Mouse (Mus musculus) MEL (cell line): Measurements from ENCODE around the gene Sult6b1. TPM values are rescaled to one million over a fixed set of nuclear protein-coding genes. Genes with fewer than 3 reads are reported as not detected.

Experiments used
- DNase-seq: peaks from one replicate; pipeline ENCODE4 v3.0.0; 2011; ENCODE audit warnings: low read depth, low spot score
- H3K27ac ChIP-seq: 2 replicates; pipeline ENCODE4 v1.5.1; 2012; ENCODE audit warnings: low read depth, mild to moderate bottlenecking, control low read depth, low read length, moderate library complexity; ENCODE audit not compliant: control insufficient read depth
- H3K27me3 ChIP-seq, 2 experiments: fragments of 150-350 bp in 1 of 2; sonication (generic) in 1 of 2; 2 replicates each; pipeline ENCODE4 v1.6.1; 2012; ENCODE audit warnings: low read length in 2 of 2, mild to moderate bottlenecking in 2 of 2, improper control_type of control experiment in 1 of 2, moderate library complexity in 1 of 2; ENCODE audit not compliant: insufficient read depth in 2 of 2, control insufficient read depth in 1 of 2
- H3K36me3 ChIP-seq, 2 experiments: 2 replicates each; pipeline ENCODE4 v1.6.1; 2012 to 2014; ENCODE audit warnings: low read length in 2 of 2, improper control_type of control experiment in 1 of 2, inconsistent platforms in 1 of 2, mild to moderate bottlenecking in 1 of 2; ENCODE audit not compliant: insufficient read depth in 2 of 2, control insufficient read depth in 1 of 2
- H3K4me1 ChIP-seq, 2 experiments: fragments of 150-350 bp in 1 of 2; sonication (generic) in 1 of 2; 2 replicates each; pipeline ENCODE4 v1.6.1; 2012; ENCODE audit warnings: low read length in 2 of 2, improper control_type of control experiment in 1 of 2, mild to moderate bottlenecking in 1 of 2; ENCODE audit not compliant: insufficient read depth in 2 of 2, control insufficient read depth in 1 of 2
- H3K4me3 ChIP-seq, 2 experiments: fragments of 150-350 bp in 1 of 2; sonication (generic) in 1 of 2; 2 replicates each; pipeline ENCODE4 v1.5.1; 2012; ENCODE audit warnings: low read depth in 2 of 2, low read length in 2 of 2, mild to moderate bottlenecking in 2 of 2, moderate library complexity in 2 of 2, control low read depth in 1 of 2, improper control_type of control experiment in 1 of 2; ENCODE audit not compliant: control insufficient read depth in 1 of 2, insufficient read depth in 1 of 2
- H3K79me2 ChIP-seq: 2 replicates; pipeline ENCODE4 v1.6.1; 2012; ENCODE audit warnings: mild to moderate bottlenecking, low read length, moderate library complexity; ENCODE audit not compliant: control insufficient read depth, poor library complexity, insufficient read depth
- H3K9ac ChIP-seq: 2 replicates; pipeline ENCODE4 v1.6.1; 2012; ENCODE audit warnings: low read depth, mild to moderate bottlenecking, control low read depth, low read length, moderate library complexity; ENCODE audit not compliant: control insufficient read depth, poor library complexity, severe bottlenecking
- H3K9me3 ChIP-seq: fragments of 150-350 bp; sonication (generic); replicated peaks from 2 replicates; pipeline ENCODE4 v1.6.1; 2012; ENCODE audit warnings: mild to moderate bottlenecking, low read length, improper control_type of control experiment, moderate library complexity; ENCODE audit not compliant: insufficient read depth
- CHD1 ChIP-seq: IDR thresholded peaks from 2 replicates; pipeline ENCODE4 v1.6.1; 2012; ENCODE audit warnings: low read depth, mild to moderate bottlenecking, inconsistent platforms, low read length, improper control_type of control experiment
- CHD2 ChIP-seq: IDR thresholded peaks from 2 replicates; pipeline ENCODE4 v1.6.1; 2011; ENCODE audit warnings: low read length, improper control_type of control experiment
- EP300 ChIP-seq, 2 experiments: IDR thresholded peaks; 2 replicates each; pipeline ENCODE4 v1.6.1; 2011; ENCODE audit warnings: improper control_type of control experiment in 2 of 2, low read length in 2 of 2, low read depth in 1 of 2, mild to moderate bottlenecking in 1 of 2
- ETS1 ChIP-seq: IDR thresholded peaks from 2 replicates; pipeline ENCODE4 v1.6.1; 2012; ENCODE audit warnings: low read depth, mild to moderate bottlenecking, inconsistent platforms, low read length, improper control_type of control experiment, moderate library complexity
- GABPA ChIP-seq: IDR thresholded peaks from 2 replicates; pipeline ENCODE4 v1.6.1; 2012; ENCODE audit warnings: low read depth, mild to moderate bottlenecking, inconsistent platforms, low read length, improper control_type of control experiment, moderate library complexity
- GATA1 ChIP-seq: IDR thresholded peaks from 2 replicates; pipeline ENCODE4 v1.6.1; 2011; ENCODE audit warnings: low read depth, low read length, improper control_type of control experiment
- MAX ChIP-seq: IDR thresholded peaks from 2 replicates; pipeline ENCODE4 v1.6.1; 2011; ENCODE audit warnings: low read length, improper control_type of control experiment
- MEF2A ChIP-seq: IDR thresholded peaks from 2 replicates; pipeline ENCODE4 v1.6.1; 2014; ENCODE audit warnings: low read depth, mild to moderate bottlenecking, inconsistent platforms, low read length, improper control_type of control experiment; ENCODE audit not compliant: poor library complexity, insufficient replicate concordance, severe bottlenecking; ENCODE audit errors: extremely low read depth
- MXI1 ChIP-seq: IDR thresholded peaks from 2 replicates; pipeline ENCODE4 v1.6.1; 2011; ENCODE audit warnings: mild to moderate bottlenecking, low read depth, low read length, improper control_type of control experiment
- MYB ChIP-seq: IDR thresholded peaks from 2 replicates; pipeline ENCODE4 v1.6.1; 2011; ENCODE audit warnings: mild to moderate bottlenecking, low read depth, low read length, improper control_type of control experiment
- NELFE ChIP-seq: IDR thresholded peaks from 2 replicates; pipeline ENCODE4 v1.6.1; 2011; ENCODE audit warnings: low read depth, low read length, improper control_type of control experiment
- NRF1 ChIP-seq: IDR thresholded peaks from 2 replicates; pipeline ENCODE4 v1.6.1; 2014; ENCODE audit warnings: low read depth, mild to moderate bottlenecking, inconsistent platforms, low read length, improper control_type of control experiment, moderate library complexity; ENCODE audit not compliant: poor library complexity, insufficient read depth, severe bottlenecking
- POLR2A ChIP-seq, 2 experiments: IDR thresholded peaks; 2 replicates each; pipeline ENCODE4 v1.6.1; 2011 to 2012; ENCODE audit warnings: low read length in 2 of 2, mild to moderate bottlenecking in 2 of 2, control low read depth in 1 of 2, improper control_type of control experiment in 1 of 2, low read depth in 1 of 2, moderate library complexity in 1 of 2; ENCODE audit not compliant: control insufficient read depth in 1 of 2, insufficient read depth in 1 of 2, poor library complexity in 1 of 2
- POLR2AphosphoS2 ChIP-seq: IDR thresholded peaks from 2 replicates; pipeline ENCODE4 v1.6.1; 2011; ENCODE audit warnings: low read length, improper control_type of control experiment
- POLR2AphosphoS5 ChIP-seq: IDR thresholded peaks from 2 replicates; pipeline ENCODE4 v1.6.1; 2012; ENCODE audit warnings: low read depth, borderline replicate concordance, mild to moderate bottlenecking, inconsistent platforms, low read length, moderate library complexity, mixed read lengths
- RAD21 ChIP-seq: IDR thresholded peaks from 2 replicates; pipeline ENCODE4 v1.6.1; 2011; ENCODE audit warnings: mild to moderate bottlenecking, low read depth, low read length, improper control_type of control experiment
- RCOR1 ChIP-seq: IDR thresholded peaks from 2 replicates; pipeline ENCODE4 v1.6.1; 2012; ENCODE audit warnings: low read depth, mild to moderate bottlenecking, inconsistent platforms, low read length, improper control_type of control experiment
- SIN3A ChIP-seq: IDR thresholded peaks from 2 replicates; pipeline ENCODE4 v1.6.1; 2012; ENCODE audit warnings: low read length, improper control_type of control experiment, inconsistent platforms
- SMC3 ChIP-seq: IDR thresholded peaks from 2 replicates; pipeline ENCODE4 v1.6.1; 2011; ENCODE audit warnings: low read depth, low read length, improper control_type of control experiment
- TAL1 ChIP-seq: IDR thresholded peaks from 2 replicates; pipeline ENCODE4 v1.6.1; 2012; ENCODE audit warnings: mild to moderate bottlenecking, inconsistent platforms, low read length, moderate library complexity, mixed read lengths
- TBP ChIP-seq: IDR thresholded peaks from 2 replicates; pipeline ENCODE4 v1.8.0; 2011; ENCODE audit warnings: low read depth, low read length, improper control_type of control experiment
- TCF12 ChIP-seq: IDR thresholded peaks from 2 replicates; pipeline ENCODE4 v1.6.1; 2014; ENCODE audit warnings: low read depth, mild to moderate bottlenecking, inconsistent platforms, low read length, improper control_type of control experiment, moderate library complexity
- UBTF ChIP-seq: IDR thresholded peaks from 2 replicates; pipeline ENCODE4 v1.6.1; 2012; ENCODE audit warnings: low read depth, mild to moderate bottlenecking, inconsistent platforms, low read length, improper control_type of control experiment, moderate library complexity, borderline replicate concordance; ENCODE audit not compliant: insufficient read depth
- USF1 ChIP-seq: IDR thresholded peaks from 2 replicates; pipeline ENCODE4 v1.6.1; 2014; ENCODE audit warnings: low read depth, mild to moderate bottlenecking, inconsistent platforms, low read length, improper control_type of control experiment, moderate library complexity
- ZC3H11A ChIP-seq: IDR thresholded peaks from 2 replicates; pipeline ENCODE4 v1.6.1; 2012; ENCODE audit warnings: low read depth, mild to moderate bottlenecking, inconsistent platforms, low read length, improper control_type of control experiment
- ZKSCAN1 ChIP-seq: IDR thresholded peaks from 2 replicates; pipeline ENCODE4 v1.6.1; 2012; ENCODE audit warnings: low read depth, mild to moderate bottlenecking, inconsistent platforms, low read length, improper control_type of control experiment, moderate library complexity
- ZMIZ1 ChIP-seq: IDR thresholded peaks from 2 replicates; pipeline ENCODE4 v1.6.1; 2012; ENCODE audit warnings: low read depth, mild to moderate bottlenecking, inconsistent platforms, low read length, improper control_type of control experiment, moderate library complexity
- polyA plus RNA-seq, 2 experiments: library from polyadenylated mRNA; stranded (reverse) in 1 of 2; unstranded in 1 of 2; fragments of >175 nt in 1 of 2; fragments of >200 nt in 1 of 2; gene quantifications; 2 replicates each; pipeline versions ENCODE4 v1.2.1 to v1.2.4; 2012; ENCODE audit warnings: low replicate concordance in 2 of 2, low read depth in 1 of 2; ENCODE audit not compliant: insufficient read length in 2 of 2, insufficient read depth in 1 of 2, missing spikeins in 1 of 2
- total RNA-seq: library from RNA; depleted of rRNA; stranded (reverse); fragments of 300-350 nt; gene quantifications from 2 replicates; pipeline ENCODE4 v1.2.3, GENCODE M21; 2012

Gene Sult6b1
- total and polyA plus RNA-seq, 3 experiments = 0.29 TPM; not detected in 2

- TF ChIP-seq GATA1 (no peak), TAL1 (no peak), MEF2A (no peak), USF1 (no peak), UBTF (no peak), ETS1 (no peak), TBP (no peak), NRF1 (no peak), CHD1 (no peak), ZC3H11A (no peak), MAX (no peak), RCOR1 (no peak), ZMIZ1 (no peak), MYB (no peak)
- H3K79me2 ChIP-seq = no peaks in the 10 kb centered on the region
- no peaks in the 10 kb centered on the region for H3K4me1 ChIP-seq
- no peaks in the 10 kb centered on the region for H3K9me3 ChIP-seq
- no peaks in the 10 kb centered on the region for H3K27me3 ChIP-seq
- H3K9ac ChIP-seq = no peak overlapping the region
- H3K4me3 ChIP-seq = no peak overlapping the region
- H3K36me3 ChIP-seq = no peaks in the 10 kb centered on the region
- DNase-seq = no peak
- no peak overlapping the region for H3K27ac ChIP-seq
Measured at GRCm38 (mm10) chr17:78891020-78891419, 15.8 kb downstream of the Sult6b1 start.

GRCm38 (mm10) chr17:78889184-78889583, 17.6 kb downstream of the Sult6b1 start:
- no peak overlapping the region for H3K4me3 ChIP-seq
- no peaks in the 10 kb centered on the region for H3K79me2 ChIP-seq
- H3K27me3 ChIP-seq = no peaks in the 10 kb centered on the region
- TF ChIP-seq SMC3 = no peak
- TF ChIP-seq USF1 = no peak
- no peak for TF ChIP-seq CHD2
- TF ChIP-seq TCF12 = no peak
- no peak for TF ChIP-seq MYB
- TF ChIP-seq NRF1 = no peak
- no peak for TF ChIP-seq GABPA
- TF ChIP-seq MXI1 = no peak
- TF ChIP-seq RAD21 = no peak
- TF ChIP-seq POLR2AphosphoS5 = no peak
- TF ChIP-seq SIN3A = no peak
- no peak for TF ChIP-seq POLR2AphosphoS2
- no peak for TF ChIP-seq NELFE
- no peak for TF ChIP-seq ETS1
- TF ChIP-seq POLR2A (IDR thresholded peaks at IDR 0.05; ENCODE audit: control insufficient read depth in 1 of 2, insufficient read depth in 1 of 2, low read depth in 1 of 2, low read length in 2 of 2, poor library complexity in 1 of 2) = no peak
- no peak for TF ChIP-seq UBTF
- TF ChIP-seq EP300 (IDR thresholded peaks at IDR 0.05; ENCODE audit: low read depth in 1 of 2, low read length in 2 of 2) = no peak
- no peak for TF ChIP-seq ZKSCAN1
- no peaks in the 10 kb centered on the region for H3K4me1 ChIP-seq
- no peak overlapping the region for H3K9ac ChIP-seq
- no peaks in the 10 kb centered on the region for H3K9me3 ChIP-seq
- H3K36me3 ChIP-seq = no peaks in the 10 kb centered on the region
- no peak overlapping the region for H3K27ac ChIP-seq
- DNase-seq = no peak
